Mouse (Mus musculus) CH12.LX (cell line): ENCODE data around the gene Tmem184a. TPM values are rescaled to one million over a fixed set of nuclear protein-coding genes. Genes with fewer than 3 reads are reported as not detected.

ENCODE experiments used
- DNase-seq: peaks from one replicate; pipeline ENCODE4 v3.0.0-alpha.2; 2013; ENCODE audit errors: extremely low read depth
- H3K27ac ChIP-seq: 2 replicates; pipeline ENCODE4 v1.5.1; 2012; ENCODE audit warnings: low read depth, mild to moderate bottlenecking, control low read depth, moderate library complexity; ENCODE audit not compliant: insufficient read depth
- H3K27me3 ChIP-seq: replicated peaks from 2 replicates; pipeline ENCODE3; 2012; ENCODE audit warnings: inconsistent platforms
- H3K36me3 ChIP-seq, 2 experiments: replicated peaks in 1 of 2; 2 replicates each; pipeline versions ENCODE3 to v1.6.1; 2012; ENCODE audit warnings: inconsistent platforms in 1 of 2, low read length in 1 of 2, mild to moderate bottlenecking in 1 of 2, mixed read lengths in 1 of 2, moderate library complexity in 1 of 2; ENCODE audit not compliant: control insufficient read depth in 1 of 2, insufficient read depth in 1 of 2
- H3K4me1 ChIP-seq, 2 experiments: 2 replicates each; pipeline ENCODE4 v1.6.1; 2012; ENCODE audit warnings: inconsistent platforms in 1 of 2, moderate library complexity in 1 of 2; ENCODE audit not compliant: insufficient read depth in 2 of 2, control insufficient read depth in 1 of 2
- H3K4me2 ChIP-seq: 2 replicates; pipeline ENCODE4 v1.6.1; 2012; ENCODE audit warnings: low read depth, mild to moderate bottlenecking, control low read depth; ENCODE audit not compliant: poor library complexity, insufficient read depth, severe bottlenecking
- H3K4me3 ChIP-seq, 3 experiments: fragments of 150-350 bp in 1 of 3; sonication (generic) in 1 of 3; replicated peaks in 1 of 3; 2 replicates each; pipeline versions ENCODE3 to v1.5.1; 2011 to 2012; ENCODE audit warnings: low read depth in 2 of 3, low read length in 2 of 3, mild to moderate bottlenecking in 2 of 3, moderate library complexity in 2 of 3, control low read depth in 1 of 3, improper control_type of control experiment in 1 of 3, inconsistent platforms in 1 of 3, mixed read lengths in 1 of 3; ENCODE audit not compliant: poor library complexity in 1 of 3
- H3K79me2 ChIP-seq: replicated peaks from 2 replicates; pipeline ENCODE4 v1.6.1; 2012; ENCODE audit warnings: mild to moderate bottlenecking, moderate library complexity; ENCODE audit not compliant: control insufficient read depth, poor library complexity, insufficient read depth, severe bottlenecking; ENCODE audit errors: extremely low read depth
- H3K9ac ChIP-seq: 2 replicates; pipeline ENCODE4 v1.6.1; 2012; ENCODE audit warnings: low read depth, mild to moderate bottlenecking, control low read depth, moderate library complexity; ENCODE audit not compliant: insufficient read depth
- H3K9me3 ChIP-seq: replicated peaks from 2 replicates; pipeline ENCODE3; 2012; ENCODE audit warnings: low read length, inconsistent platforms, mixed read lengths
- CHD1 ChIP-seq: IDR thresholded peaks from 2 replicates; pipeline ENCODE4 v1.6.1; 2012; ENCODE audit warnings: low read depth, low read length, improper control_type of control experiment, inconsistent platforms
- CHD2 ChIP-seq: IDR thresholded peaks from 2 replicates; pipeline ENCODE4 v1.6.1; 2011; ENCODE audit warnings: low read length, improper control_type of control experiment
- CTCF ChIP-seq, 2 experiments: IDR thresholded peaks in 1 of 2; conservative IDR thresholded peaks in 1 of 2; 2 replicates each; pipeline ENCODE4 v1.5.1; 2011 to 2012; ENCODE audit warnings: low read depth in 2 of 2, low read length in 2 of 2, improper control_type of control experiment in 1 of 2, inconsistent platforms in 1 of 2, mild to moderate bottlenecking in 1 of 2, moderate library complexity in 1 of 2
- ELF1 ChIP-seq: IDR thresholded peaks from 2 replicates; pipeline ENCODE4 v1.6.1; 2014; ENCODE audit warnings: low read depth, mild to moderate bottlenecking, inconsistent platforms, low read length, improper control_type of control experiment
- EP300 ChIP-seq: IDR thresholded peaks from 2 replicates; pipeline ENCODE4 v1.6.1; 2011; ENCODE audit warnings: low read length, improper control_type of control experiment
- HCFC1 ChIP-seq: IDR thresholded peaks from 2 replicates; pipeline ENCODE4 v1.6.1; 2012; ENCODE audit warnings: low read depth, mild to moderate bottlenecking, inconsistent platforms, low read length, improper control_type of control experiment
- JUND ChIP-seq: conservative IDR thresholded peaks from 2 replicates; pipeline ENCODE4 v1.6.1; 2011; ENCODE audit warnings: low read depth, low read length, improper control_type of control experiment
- MAFK ChIP-seq: IDR thresholded peaks from 2 replicates; pipeline ENCODE4 v1.6.1; 2011; ENCODE audit warnings: low read length, improper control_type of control experiment; ENCODE audit not compliant: insufficient replicate concordance
- NELFE ChIP-seq: IDR thresholded peaks from 2 replicates; pipeline ENCODE4 v1.6.1; 2011; ENCODE audit warnings: low read depth, low read length, improper control_type of control experiment
- PAX5 ChIP-seq: IDR thresholded peaks from 2 replicates; pipeline ENCODE4 v1.6.1; 2012; ENCODE audit warnings: low read length, inconsistent platforms, mixed read lengths
- POLR2A ChIP-seq: IDR thresholded peaks from 2 replicates; pipeline ENCODE4 v1.6.1; 2011; ENCODE audit warnings: low read depth, mild to moderate bottlenecking, improper control_type of control experiment, low read length
- POLR2AphosphoS2 ChIP-seq: IDR thresholded peaks from 2 replicates; pipeline ENCODE4 v1.6.1; 2011; ENCODE audit warnings: low read depth, low read length, improper control_type of control experiment
- RAD21 ChIP-seq: IDR thresholded peaks from 2 replicates; pipeline ENCODE4 v1.6.1; 2011; ENCODE audit warnings: low read depth, mild to moderate bottlenecking, low read length, improper control_type of control experiment, moderate library complexity
- RCOR1 ChIP-seq: conservative IDR thresholded peaks from 2 replicates; pipeline ENCODE4 v1.6.1; 2012; ENCODE audit warnings: low read depth, mild to moderate bottlenecking, inconsistent platforms, low read length, improper control_type of control experiment
- SIN3A ChIP-seq: IDR thresholded peaks from 2 replicates; pipeline ENCODE4 v1.6.1; 2012; ENCODE audit warnings: low read length, improper control_type of control experiment, inconsistent platforms
- SMC3 ChIP-seq: IDR thresholded peaks from 2 replicates; pipeline ENCODE4 v1.6.1; 2011; ENCODE audit warnings: low read depth, low read length, improper control_type of control experiment
- TBP ChIP-seq: conservative IDR thresholded peaks from 2 replicates; pipeline ENCODE4 v1.6.1; 2011; ENCODE audit warnings: low read depth, low read length, improper control_type of control experiment
- TCF12 ChIP-seq: IDR thresholded peaks from 2 replicates; pipeline ENCODE4 v1.6.1; 2014; ENCODE audit warnings: low read depth, mild to moderate bottlenecking, inconsistent platforms, low read length, improper control_type of control experiment
- USF2 ChIP-seq: conservative IDR thresholded peaks from 2 replicates; pipeline ENCODE4 v1.6.1; 2011; ENCODE audit warnings: low read depth, low read length, improper control_type of control experiment
- ZKSCAN1 ChIP-seq: IDR thresholded peaks from 2 replicates; pipeline ENCODE4 v1.6.1; 2012; ENCODE audit warnings: low read depth, inconsistent platforms, low read length, improper control_type of control experiment, borderline replicate concordance
- ZNF384 ChIP-seq: IDR thresholded peaks from 2 replicates; pipeline ENCODE4 v1.6.1; 2012; ENCODE audit warnings: low read depth, low read length, improper control_type of control experiment, inconsistent platforms
- dilution Hi-C: fragments of 300-500 bp; cut with MboI; formaldehyde crosslinking; loops from 2 replicates; pipeline ENCODE4 v1.14.3; 2020; ENCODE audit warnings: low sequenced_read_pairs; ENCODE audit not compliant: extremely low pct_unique_long_range_greater_than_20kb, extremely low pct_ligation_motif_present
- in situ Hi-C: fragments of 300-500 bp; cut with MboI; formaldehyde crosslinking; loops from 3 replicates; pipeline ENCODE4 v1.14.3; 2019; ENCODE audit warnings: low sequenced_read_pairs, low pct_ligation_motif_present, low pct_unique_long_range_greater_than_20kb, mixed read lengths
- polyA plus RNA-seq: library from polyadenylated mRNA; unstranded; fragments of >175 nt; gene quantifications from 2 replicates; pipeline ENCODE4 v1.2.1, GENCODE M21; 2012; ENCODE audit warnings: low read depth; ENCODE audit not compliant: insufficient read length
- total RNA-seq, 2 experiments: library from RNA; depleted of rRNA; stranded (reverse); fragments of 300-350 nt in 1 of 2; fragments of >200 nt in 1 of 2; gene quantifications; 2 replicates each; pipeline ENCODE4 v1.2.3; 2012 to 2014

Tmem184a gene
- total and polyA plus RNA-seq, 3 experiments, result 0.16 to 0.20 TPM; not detected in 1

GRCm38 (mm10) chr5:139801231-139801630 is 18.5 kb downstream of the Tmem184a start:
- DNase-seq, result no peak
- Histone ChIP-seq H3K27me3 (no peaks in the 10 kb centered on the region), H3K36me3 (peaks cover 32 to 64% of the 10 kb centered on the region in 2 experiments), H3K4me2 (no peak overlapping the region), H3K9me3 (no peaks in the 10 kb centered on the region), H3K79me2 (peaks cover 16% of the 10 kb centered on the region), H3K9ac (no peak overlapping the region), H3K4me3 (no peak overlapping the region), H3K27ac (no peak overlapping the region), H3K4me1 (peaks cover 0 to under 1% of the 10 kb centered on the region in 2 experiments; a peak in 1 of 4 replicates)
- in situ Hi-C loops (no loop called here), dilution Hi-C loops (no loop called here)
- TF ChIP-seq EP300 (no peak), POLR2A (no peak), CTCF (conservative IDR thresholded peaks at IDR 0.05 in 1 of 2, IDR thresholded peaks at IDR 0.05 in 1 of 2; ENCODE audit: low read depth in 2 of 2, low read length in 2 of 2) (no peak), CHD1 (no peak), PAX5 (no peak), POLR2AphosphoS2 (no peak), RCOR1 (no peak), CHD2 (no peak), SMC3 (no peak), ZNF384 (no peak), NELFE (no peak), HCFC1 (no peak), ZKSCAN1 (no peak), JUND (no peak), TCF12 (no peak), TBP (no peak), USF2 (no peak), MAFK (no peak), ELF1 (no peak)

DNA sequence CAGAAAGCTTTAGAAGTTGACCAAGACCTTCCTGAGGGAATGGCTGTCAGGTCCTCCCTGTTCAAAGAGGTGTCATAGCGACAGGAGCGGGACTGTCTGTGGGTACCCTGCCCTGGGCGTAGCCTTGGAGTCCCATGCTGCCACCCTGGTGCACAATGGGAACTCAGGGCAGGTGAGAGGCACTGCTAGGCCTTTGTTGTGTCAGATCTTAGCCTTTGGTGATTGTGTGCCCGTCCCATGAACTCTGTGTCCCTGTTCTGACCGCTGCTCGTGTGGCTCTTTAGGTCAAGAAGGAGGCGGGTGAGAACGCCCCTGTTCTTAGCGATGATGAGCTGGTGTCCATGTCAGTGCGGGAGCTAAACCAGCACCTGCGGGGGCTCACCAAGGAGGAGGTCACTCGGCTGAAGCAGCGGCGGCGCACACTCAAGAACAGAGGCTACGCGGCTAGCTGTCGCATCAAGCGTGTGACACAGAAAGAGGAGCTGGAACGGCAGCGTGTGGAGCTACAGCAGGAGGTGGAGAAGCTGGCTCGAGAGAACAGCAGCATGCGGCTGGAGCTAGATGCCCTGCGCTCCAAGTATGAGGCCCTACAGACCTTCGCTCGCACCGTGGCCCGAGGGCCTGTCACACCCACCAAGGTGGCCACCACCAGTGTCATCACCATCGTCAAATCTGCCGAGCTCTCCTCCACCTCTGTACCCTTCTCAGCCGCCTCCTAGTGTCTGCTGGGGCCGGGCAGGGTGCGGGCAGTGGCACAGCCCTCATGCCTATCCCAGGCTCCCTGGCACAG is 19.7 kb downstream of the Tmem184a start:
- in situ Hi-C loops, result no loop called here
- Histone ChIP-seq H3K79me2 (peaks cover 22% of the 10 kb centered on the region), H3K36me3 (peaks cover 32 to 77% of the 10 kb centered on the region in 2 experiments), H3K9me3 (no peaks in the 10 kb centered on the region), H3K27ac (no peak overlapping the region), H3K27me3 (no peaks in the 10 kb centered on the region), H3K4me2 (no peak overlapping the region), H3K4me1 (peaks cover 2 to 13% of the 10 kb centered on the region in 2 experiments), H3K4me3 (no peak overlapping the region), H3K9ac (no peak overlapping the region)
- dilution Hi-C loops, result no loop called here
- no peak for DNase-seq
- TF ChIP-seq ELF1, result no peak
- TF ChIP-seq RAD21, result no peak
- no peak for TF ChIP-seq ZKSCAN1
- TF ChIP-seq EP300, result no peak
- TF ChIP-seq HCFC1, result no peak
- TF ChIP-seq SIN3A, result no peak
- TF ChIP-seq RCOR1, result no peak
